Mouse (Mus musculus): Measurements from ENCODE around the gene Zfhx3.

GRCm38 (mm10) chr8:108424337-108424736 is 481.9 kb downstream of the Zfhx3 start:
- TF ChIP-seq EP300 (IDR thresholded peaks at IDR 0.05; ENCODE audit: low read depth in 1 of 2, low read length in 2 of 2) (no peak), KAT2A (conservative IDR thresholded peaks at IDR 0.05; ENCODE audit: low read depth, low read length) (no peak), CTCF (IDR thresholded peaks at IDR 0.05 in 2 of 3, conservative IDR thresholded peaks at IDR 0.05 in 1 of 3; ENCODE audit: control insufficient read depth in 1 of 3, insufficient read depth in 1 of 3, low read depth in 2 of 3, low read length in 3 of 3, poor library complexity in 1 of 3, severe bottlenecking in 1 of 3) (no peak), MYB (IDR thresholded peaks at IDR 0.05; ENCODE audit: low read depth, low read length) (no peak), POLR2A (IDR thresholded peaks at IDR 0.05; ENCODE audit: control insufficient read depth in 1 of 2, insufficient read depth in 1 of 2, low read depth in 1 of 2, low read length in 2 of 2, poor library complexity in 1 of 2) (no peak), ETS1 (IDR thresholded peaks at IDR 0.05; ENCODE audit: low read depth, low read length) (no peak)

All from MEL (cell line).